Mouse (Mus musculus): ENCODE results near the gene Btg1. TPM values are rescaled to one million over a fixed set of nuclear protein-coding genes. Genes with fewer than 3 reads are reported as not detected.
A peak's percentile ranks its signal among the peaks of the same experiment; 100 is the strongest.

Btg1 gene
- polyA plus RNA-seq, 1 experiment from 2014 or later = 58.8 TPM

DNA sequence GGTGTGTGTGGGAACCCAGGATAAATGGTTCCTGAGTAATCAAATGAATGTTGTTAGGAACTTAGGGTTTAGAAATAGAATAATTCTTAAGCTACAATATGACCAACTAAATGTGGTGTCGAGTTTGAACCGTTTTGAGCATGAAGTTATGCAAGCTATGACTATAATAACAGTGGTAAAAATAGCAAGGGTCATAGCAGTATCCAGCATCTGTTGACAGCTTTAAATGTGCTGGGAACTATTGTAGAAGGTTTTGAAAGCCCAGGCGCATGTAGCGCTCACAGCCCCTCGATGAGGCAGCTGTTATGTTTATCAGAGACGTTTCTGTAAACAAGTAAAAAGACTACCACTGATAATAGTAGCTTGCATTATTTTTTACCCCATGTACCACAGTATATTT is 25.9 kb downstream of the Btg1 start:
- no peak overlapping the region for H3K4me2 ChIP-seq (replicated peaks)
- H3K27me3 ChIP-seq = no peaks in the 10 kb centered on the region
- no peak overlapping the region for H3K9ac ChIP-seq
- no peaks in the 10 kb centered on the region for H3K9me3 ChIP-seq
- no peak for ATAC-seq (ENCODE audit: low FRiP score, low read depth)
- H3K27ac ChIP-seq = no peak overlapping the region
- WGBS = 71% methylated on average over 6 of the region's 6 CpGs
- H3K4me3 ChIP-seq = no peak overlapping the region
- peaks cover 16% of the 10 kb centered on the region for H3K4me1 ChIP-seq
- 0 out of 2 replicates have a peak, but pooled peaks cover 6% of the 10 kb centered on the region for H3K36me3 ChIP-seq

GRCm38 (mm10) chr10:96645183-96645582 is 28.4 kb downstream of the Btg1 start:
- Histone ChIP-seq H3K9me3 (no peaks in the 10 kb centered on the region), H3K4me3 (no peak overlapping the region), H3K4me2 (replicated peaks) (no peak overlapping the region), H3K36me3 (no peaks in the 10 kb centered on the region), H3K4me1 (peaks cover 16% of the 10 kb centered on the region), H3K27ac (no peak overlapping the region), H3K27me3 (no peaks in the 10 kb centered on the region), H3K9ac (no peak overlapping the region)
- 84% methylated on average over 1 of the region's 1 CpGs for WGBS
- ATAC-seq (ENCODE audit: low FRiP score, low read depth) = no peak

DNA sequence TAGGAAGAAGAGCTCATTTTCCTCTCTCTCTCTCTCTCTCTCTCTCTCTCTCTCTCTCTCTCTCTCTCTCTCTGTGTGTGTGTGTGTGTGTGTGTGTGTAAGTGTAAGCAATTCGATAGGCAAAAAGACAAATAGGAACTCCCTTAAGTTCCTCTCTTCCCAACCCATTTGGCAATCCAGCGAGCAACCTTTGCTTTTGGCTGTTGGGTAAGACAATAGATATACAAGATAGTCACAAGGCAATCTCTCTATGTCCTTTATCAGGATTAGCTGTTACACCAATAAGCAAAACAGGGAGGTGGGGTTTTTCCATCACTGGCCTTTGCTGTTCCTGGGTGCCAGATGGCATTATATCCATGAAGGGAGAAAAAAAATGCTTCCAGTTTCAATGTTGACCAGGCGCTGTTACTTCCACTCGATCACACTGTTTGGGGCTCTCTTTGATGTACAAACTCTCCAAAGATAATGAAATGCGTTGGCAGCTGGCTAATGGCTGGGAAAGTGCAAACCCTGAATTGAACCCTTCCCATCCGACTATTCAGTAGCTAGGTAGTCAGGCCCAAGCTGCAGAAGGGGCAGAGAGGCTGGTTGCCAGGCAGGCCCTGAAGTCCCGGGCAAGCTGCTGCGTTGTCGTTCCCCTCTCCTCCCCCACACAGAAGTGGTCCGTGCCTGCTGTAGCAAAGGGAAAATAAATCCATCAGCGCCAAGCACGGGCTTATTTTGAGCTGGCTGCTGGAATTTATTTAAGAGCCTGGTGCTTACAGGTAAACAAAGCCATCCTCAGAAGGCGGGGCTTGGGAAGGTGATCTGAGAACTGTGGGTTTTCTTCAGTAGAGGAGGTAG is 29.4 kb downstream of the Btg1 start:
- WGBS = 15% methylated on average over 13 of the region's 13 CpGs
- H3K4me2 ChIP-seq (replicated peaks) = peak overlapping the region; percentile 51
- ATAC-seq (ENCODE audit: low FRiP score, low read depth) = peak; percentile 69
- peak overlapping the region; percentile 43; the same call in 1 of the 2 replicates for H3K9ac ChIP-seq
- H3K27me3 ChIP-seq = no peaks in the 10 kb centered on the region
- H3K4me3 ChIP-seq = peak overlapping the region; percentile 7; the same call in 1 of the 2 replicates
- H3K27ac ChIP-seq = peak overlapping the region; percentile 44; the same call in 1 of the 2 replicates
- H3K9me3 ChIP-seq = no peaks in the 10 kb centered on the region
- peaks cover 16% of the 10 kb centered on the region for H3K4me1 ChIP-seq
- no peaks in the 10 kb centered on the region for H3K36me3 ChIP-seq

GRCm38 (mm10) chr10:96646867-96647462 is 30.2 kb downstream of the Btg1 start:
- Histone ChIP-seq H3K4me1 (peaks cover 16% of the 10 kb centered on the region), H3K27me3 (no peaks in the 10 kb centered on the region), H3K27ac (no peak overlapping the region), H3K36me3 (no peaks in the 10 kb centered on the region), H3K4me2 (replicated peaks) (peak overlapping the region; percentile 51), H3K4me3 (peak overlapping the region; percentile 7; the same call in 1 of the 2 replicates), H3K9ac (peak overlapping the region; percentile 43), H3K9me3 (no peaks in the 10 kb centered on the region)
- no peak for ATAC-seq (ENCODE audit: low FRiP score, low read depth)
- 43% methylated on average over 5 of the region's 5 CpGs for WGBS

- H3K4me2 ChIP-seq (replicated peaks) = no peak overlapping the region
- H3K9me3 ChIP-seq = no peaks in the 10 kb centered on the region
- no peaks in the 10 kb centered on the region for H3K36me3 ChIP-seq
- H3K4me3 ChIP-seq = no peak overlapping the region
- no peaks in the 10 kb centered on the region for H3K27me3 ChIP-seq
- WGBS = 67% methylated on average over 3 of the region's 3 CpGs
- H3K9ac ChIP-seq = no peak overlapping the region
- H3K27ac ChIP-seq = no peak overlapping the region
- no peak for ATAC-seq (ENCODE audit: low FRiP score, low read depth)
- peaks cover 16% of the 10 kb centered on the region for H3K4me1 ChIP-seq
These were observed 31.4 kb downstream of the Btg1 start for GRCm38 (mm10) chr10:96648161-96648561.

DNA sequence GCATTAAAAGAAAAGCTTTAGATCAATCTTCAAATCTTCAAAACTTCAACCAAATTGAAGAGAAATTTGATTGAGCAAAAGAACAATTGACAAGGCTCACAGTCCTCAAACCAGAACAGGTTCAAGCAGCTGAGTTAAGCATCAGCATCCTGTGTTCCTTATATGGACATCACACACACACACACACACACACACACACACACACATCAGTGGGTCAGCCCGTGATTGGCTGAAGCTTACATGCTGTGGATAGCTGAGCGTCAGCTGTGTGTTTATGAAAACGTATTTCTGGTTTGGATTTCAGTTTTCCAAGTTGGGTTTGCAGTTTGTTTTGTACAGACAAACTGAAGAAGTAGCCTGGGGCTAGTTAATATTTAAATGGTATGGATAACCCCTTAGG is 32.7 kb downstream of the Btg1 start:
- H3K27me3 ChIP-seq = no peaks in the 10 kb centered on the region
- H3K9ac ChIP-seq = no peak overlapping the region
- no peak overlapping the region for H3K27ac ChIP-seq
- peaks cover 16% of the 10 kb centered on the region for H3K4me1 ChIP-seq
- no peak for ATAC-seq (ENCODE audit: low FRiP score, low read depth)
- no peaks in the 10 kb centered on the region for H3K9me3 ChIP-seq
- H3K4me3 ChIP-seq = no peak overlapping the region
- no peaks in the 10 kb centered on the region for H3K36me3 ChIP-seq
- no peak overlapping the region for H3K4me2 ChIP-seq (replicated peaks)
- WGBS = 86% methylated on average over 3 of the region's 3 CpGs

DNA sequence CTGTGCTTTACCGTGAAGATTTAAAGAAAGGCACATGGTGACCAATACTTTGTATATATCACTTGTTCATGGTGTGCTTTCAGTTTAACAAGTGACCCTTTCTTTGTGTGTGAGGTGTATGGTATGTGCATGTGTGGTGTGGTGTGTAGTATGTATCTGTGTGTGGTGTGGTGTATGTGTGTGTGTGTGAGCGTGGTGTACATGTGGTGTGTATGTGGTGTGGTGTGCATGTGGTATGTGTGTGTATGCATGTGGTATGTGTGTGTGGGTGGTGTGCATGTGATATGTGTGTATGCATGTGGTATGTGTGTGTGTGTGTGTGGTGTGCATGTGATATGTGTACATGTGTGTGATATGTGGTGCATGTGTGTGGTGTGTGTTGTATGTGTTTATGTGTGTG is 35.6 kb downstream of the Btg1 start:
- ATAC-seq (ENCODE audit: low FRiP score, low read depth) = no peak
- no peak overlapping the region for H3K4me3 ChIP-seq
- no peak overlapping the region for H3K4me2 ChIP-seq (replicated peaks)
- 93% methylated on average over 2 of the region's 2 CpGs for WGBS
- H3K27ac ChIP-seq = no peak overlapping the region
- no peaks in the 10 kb centered on the region for H3K27me3 ChIP-seq
- no peak overlapping the region for H3K9ac ChIP-seq
- H3K36me3 ChIP-seq = no peaks in the 10 kb centered on the region
- no peaks in the 10 kb centered on the region for H3K9me3 ChIP-seq
- 0 out of 2 replicates have a peak, but pooled peaks cover 1% of the 10 kb centered on the region for H3K4me1 ChIP-seq

DNA sequence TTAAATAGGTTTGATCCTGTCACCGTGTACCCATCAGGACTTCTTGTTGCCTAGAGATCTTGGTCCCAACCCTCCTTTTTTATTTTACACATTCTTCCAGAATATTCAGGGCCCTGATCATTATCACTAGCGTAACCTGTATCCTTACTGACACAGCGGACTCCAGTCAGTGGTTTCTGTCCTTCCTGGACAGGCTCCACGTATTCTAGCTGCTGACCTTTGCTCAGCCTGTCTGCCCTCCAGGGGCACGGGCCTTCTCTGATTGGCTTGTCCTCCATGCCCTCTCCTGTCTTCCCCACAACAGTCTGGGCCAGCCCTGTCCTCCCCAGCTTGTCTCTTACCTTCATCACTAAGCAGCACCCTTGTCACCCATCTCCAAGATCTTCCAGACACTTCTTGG is 36.2 kb downstream of the Btg1 start:
- H3K9ac ChIP-seq = no peak overlapping the region
- H3K27me3 ChIP-seq = no peaks in the 10 kb centered on the region
- no peak overlapping the region for H3K4me3 ChIP-seq
- no peaks in the 10 kb centered on the region for H3K36me3 ChIP-seq
- no peaks in the 10 kb centered on the region for H3K4me1 ChIP-seq
- no peaks in the 10 kb centered on the region for H3K9me3 ChIP-seq
- H3K4me2 ChIP-seq (replicated peaks) = no peak overlapping the region
- no peak overlapping the region for H3K27ac ChIP-seq
- 85% methylated on average over 5 of the region's 5 CpGs for WGBS
- no peak for ATAC-seq (ENCODE audit: low FRiP score, low read depth)

GRCm38 (mm10) chr10:96654079-96654478 is 37.3 kb downstream of the Btg1 start:
- Histone ChIP-seq H3K4me2 (replicated peaks) (no peak overlapping the region), H3K4me1 (peaks cover 6% of the 10 kb centered on the region; the same call in 1 of the 2 replicates), H3K36me3 (no peaks in the 10 kb centered on the region), H3K27me3 (no peaks in the 10 kb centered on the region), H3K9ac (no peak overlapping the region), H3K27ac (no peak overlapping the region), H3K4me3 (no peak overlapping the region), H3K9me3 (no peaks in the 10 kb centered on the region)
- WGBS = 80% methylated on average over 5 of the region's 5 CpGs
- ATAC-seq (ENCODE audit: low FRiP score, low read depth) = no peak

DNA sequence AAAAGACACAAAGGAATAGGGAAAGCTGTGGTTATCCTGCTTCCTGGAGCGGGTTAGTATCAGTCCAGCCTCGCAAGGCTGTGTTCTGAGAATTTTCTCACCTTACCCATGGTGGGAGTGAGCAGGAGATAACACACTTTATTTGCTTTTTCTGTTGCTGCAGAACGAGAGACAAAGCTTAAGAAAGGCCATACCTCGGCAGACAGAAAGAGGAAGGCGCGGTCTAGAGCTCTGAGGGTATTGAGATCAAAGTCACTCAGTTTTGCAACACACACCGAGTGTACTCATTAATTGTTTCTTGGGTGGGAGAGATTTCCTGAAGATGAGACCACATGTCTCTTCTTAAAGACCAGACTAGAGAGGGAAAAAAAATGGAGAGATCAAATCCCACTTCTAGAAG is 37.8 kb downstream of the Btg1 start:
- ATAC-seq (ENCODE audit: low FRiP score, low read depth) = no peak
- Histone ChIP-seq H3K9me3 (no peaks in the 10 kb centered on the region), H3K9ac (no peak overlapping the region), H3K4me1 (peaks cover 6% of the 10 kb centered on the region; the same call in 1 of the 2 replicates), H3K36me3 (no peaks in the 10 kb centered on the region), H3K27me3 (no peaks in the 10 kb centered on the region), H3K4me3 (no peak overlapping the region), H3K4me2 (replicated peaks) (no peak overlapping the region), H3K27ac (no peak overlapping the region)
- WGBS = 65% methylated on average over 7 of the region's 7 CpGs

DNA sequence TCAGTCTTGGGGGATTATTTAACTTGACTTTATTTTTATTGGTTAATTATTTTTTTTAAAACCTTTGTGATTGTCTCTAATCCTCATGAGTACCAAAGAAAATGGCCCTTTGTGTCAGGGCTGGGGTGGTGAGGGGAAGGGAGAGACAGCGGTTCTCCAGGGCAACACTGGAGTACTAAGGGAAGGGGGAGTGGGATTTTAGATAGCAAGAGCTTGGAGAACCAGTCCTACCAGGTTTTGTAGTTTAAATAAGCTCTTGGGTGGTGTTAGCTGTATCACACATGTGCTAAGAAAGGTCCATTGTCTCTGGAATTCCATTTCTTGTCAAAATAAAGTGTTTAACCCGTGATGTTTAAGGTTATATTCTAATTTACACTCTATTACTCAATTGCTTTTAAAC is 38.3 kb downstream of the Btg1 start:
- WGBS = 61% methylated on average over 2 of the region's 2 CpGs
- Histone ChIP-seq H3K9me3 (no peaks in the 10 kb centered on the region), H3K4me1 (peaks cover 6% of the 10 kb centered on the region; the same call in 1 of the 2 replicates), H3K27me3 (no peaks in the 10 kb centered on the region), H3K36me3 (no peaks in the 10 kb centered on the region), H3K4me3 (no peak overlapping the region), H3K27ac (no peak overlapping the region), H3K4me2 (replicated peaks) (no peak overlapping the region), H3K9ac (no peak overlapping the region)
- ATAC-seq (ENCODE audit: low FRiP score, low read depth) = no peak

- WGBS = 84% methylated on average over 3 of the region's 3 CpGs
- no peak overlapping the region for H3K27ac ChIP-seq
- no peak overlapping the region for H3K9ac ChIP-seq
- no peak overlapping the region for H3K4me3 ChIP-seq
- no peak for ATAC-seq (ENCODE audit: low FRiP score, low read depth)
- no peaks in the 10 kb centered on the region for H3K36me3 ChIP-seq
- H3K27me3 ChIP-seq = no peaks in the 10 kb centered on the region
- no peaks in the 10 kb centered on the region for H3K9me3 ChIP-seq
- no peak overlapping the region for H3K4me2 ChIP-seq (replicated peaks)
- H3K4me1 ChIP-seq = peaks cover 6% of the 10 kb centered on the region; the same call in 1 of the 2 replicates
These were observed 39.4 kb downstream of the Btg1 start for GRCm38 (mm10) chr10:96656176-96656575.

Measured in limb, embryonic 13.5 days (tissue).